Mouse (Mus musculus): Measurements from ENCODE around the gene Triap1.
"Not testable (repeated sequence)": the region's sequence is repeated elsewhere in the genome, so short reads cannot be mapped to it uniquely, and the experiment has no call there.

Triap1 gene

GRCm38 (mm10) chr5:115333626-115334025, 7.4 kb upstream of the Triap1 start:
- DNase-seq = no peak

- no peak for DNase-seq
Observed at GRCm38 (mm10) chr5:115340007-115340406, 1.0 kb upstream of the Triap1 start.

GRCm38 (mm10) chr5:115341314-115342165, 515 bp downstream of the Triap1 start:
- DNase-seq = no peak

- peak; percentile 69 to 87 for DNase-seq
Observed at GRCm38 (mm10) chr5:115347564-115347963, 6.5 kb downstream of the Triap1 start.

GRCm38 (mm10) chr5:115348546-115349224, 7.7 kb downstream of the Triap1 start, which contains the start of gene Cox6a1:
Gene Cox6a1 (minus strand): TSS chr5:115348981.
- peak; percentile 97 for DNase-seq

GRCm38 (mm10) chr5:115349225-115349555, 8.2 kb downstream of the Triap1 start:
- DNase-seq = no peak

GRCm38 (mm10) chr5:115351348-115351747, 10.3 kb downstream of the Triap1 start:
- no peak for DNase-seq

- no peak for DNase-seq
Observed at GRCm38 (mm10) chr5:115355070-115355469, 14.0 kb downstream of the Triap1 start.

- DNase-seq = peak; percentile 59 to 87
Observed at GRCm38 (mm10) chr5:115358872-115359271, 17.8 kb downstream of the Triap1 start.

GRCm38 (mm10) chr5:115359438-115359837, 18.4 kb downstream of the Triap1 start:
- DNase-seq = no peak

GRCm38 (mm10) chr5:115359851-115360372, 18.9 kb downstream of the Triap1 start:
- DNase-seq = no peak

- no peak for DNase-seq
Observed at GRCm38 (mm10) chr5:115362216-115362615, 21.2 kb downstream of the Triap1 start.

GRCm38 (mm10) chr5:115362819-115363714, 22.0 kb downstream of the Triap1 start:
- DNase-seq = no peak

GRCm38 (mm10) chr5:115364782-115365181, 23.8 kb downstream of the Triap1 start:
- no peak for DNase-seq

GRCm38 (mm10) chr5:115371736-115372135, 30.7 kb downstream of the Triap1 start:
- no peak for DNase-seq

- no peak for DNase-seq
Observed at GRCm38 (mm10) chr5:115373441-115374203, 32.6 kb downstream of the Triap1 start.

- no peak for DNase-seq
Observed at GRCm38 (mm10) chr5:115374204-115374820, 33.3 kb downstream of the Triap1 start.

GRCm38 (mm10) chr5:115375436-115375835, 34.4 kb downstream of the Triap1 start:
- DNase-seq = no peak

GRCm38 (mm10) chr5:115378882-115379281, 37.9 kb downstream of the Triap1 start:
- DNase-seq = not testable (repeated sequence)

- DNase-seq = no peak
Observed at GRCm38 (mm10) chr5:115391935-115392334, 50.9 kb downstream of the Triap1 start.

- no peak for DNase-seq
Observed at GRCm38 (mm10) chr5:115392969-115393368, 51.9 kb downstream of the Triap1 start.
